Mouse (Mus musculus): ENCODE measurements around the gene Ulbp1. TPM values are rescaled to one million over a fixed set of nuclear protein-coding genes. Genes with fewer than 3 reads are reported as not detected.
"Not testable (repeated sequence)": the region's sequence is repeated elsewhere in the genome, so short reads cannot be mapped to it uniquely, and the experiment has no call there.

Gene Ulbp1
- total RNA-seq (2021): 13.6 and 14.4 TPM in 2 replicates
- long read RNA-seq, experiment 1, partial matches to known transcripts: 1 of 2 reads
- long read RNA-seq, experiment 1, other reads (novel, unspliced or antisense): 0 of 2 reads
- long read RNA-seq, experiment 2, partial matches to known transcripts: 1 of 1 reads
- long read RNA-seq, experiment 2, other reads (novel, unspliced or antisense): 0 of 1 reads

GRCm38 (mm10) chr10:7473197-7473889 lies at the start of gene Ulbp1:
TSS of gene Ulbp1 (minus strand) at chr10:7473638.
- peak; percentile 92 for DNase-seq

- not testable (repeated sequence) for DNase-seq
Measured at GRCm38 (mm10) chr10:7498180-7498579, 24.7 kb upstream of the Ulbp1 start.

DNA sequence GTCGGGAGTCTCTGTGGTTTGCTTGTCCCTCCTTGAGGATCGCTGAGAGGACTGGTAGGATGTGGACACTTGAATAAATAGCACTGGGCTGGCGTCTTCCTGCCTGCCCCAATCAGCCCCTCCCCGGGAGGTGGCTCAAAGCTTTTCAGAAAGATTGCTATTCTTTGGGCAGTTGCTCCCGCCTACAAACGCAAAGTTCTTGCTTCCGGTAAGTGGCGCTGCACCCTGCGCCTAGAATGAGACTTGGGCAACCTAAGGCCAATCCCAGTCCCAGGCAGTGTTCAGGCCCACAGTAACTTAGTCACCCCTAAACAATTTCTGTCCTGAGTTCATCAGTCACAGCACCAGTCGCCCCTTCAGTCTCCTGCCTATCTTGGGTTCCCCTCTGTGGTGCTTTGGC lies 18.9 kb upstream of the Ulbp1 start:
- DNase-seq: peak; percentile 66

GRCm38 (mm10) chr10:7483650-7484049 lies 10.2 kb upstream of the Ulbp1 start:
- DNase-seq: no peak

- not testable (repeated sequence) for DNase-seq
Measured at GRCm38 (mm10) chr10:7474225-7474624, 787 bp upstream of the Ulbp1 start.

- no peak for DNase-seq
Measured at GRCm38 (mm10) chr10:7471664-7472063, 1.8 kb downstream of the Ulbp1 start.

DNA sequence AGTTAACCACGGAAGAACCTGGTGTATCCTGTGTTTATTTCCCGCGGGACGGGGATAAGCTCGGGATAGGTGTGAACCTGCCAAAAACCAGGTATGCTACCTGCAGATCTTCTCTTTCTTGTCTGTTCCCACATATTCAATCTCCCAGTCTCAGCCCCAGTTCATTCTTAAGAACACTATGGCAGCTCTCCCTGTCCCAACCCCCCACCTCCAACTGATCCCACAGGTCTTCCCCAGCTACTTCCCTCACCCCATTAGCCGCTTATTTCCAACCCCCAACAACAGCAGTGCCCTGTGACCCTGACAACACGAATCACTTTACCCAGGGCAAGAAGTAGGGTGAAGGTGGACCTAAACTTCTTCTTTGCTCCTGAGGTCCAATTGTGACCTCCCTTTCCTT lies 3.0 kb downstream of the Ulbp1 start:
- no peak for DNase-seq

DNA sequence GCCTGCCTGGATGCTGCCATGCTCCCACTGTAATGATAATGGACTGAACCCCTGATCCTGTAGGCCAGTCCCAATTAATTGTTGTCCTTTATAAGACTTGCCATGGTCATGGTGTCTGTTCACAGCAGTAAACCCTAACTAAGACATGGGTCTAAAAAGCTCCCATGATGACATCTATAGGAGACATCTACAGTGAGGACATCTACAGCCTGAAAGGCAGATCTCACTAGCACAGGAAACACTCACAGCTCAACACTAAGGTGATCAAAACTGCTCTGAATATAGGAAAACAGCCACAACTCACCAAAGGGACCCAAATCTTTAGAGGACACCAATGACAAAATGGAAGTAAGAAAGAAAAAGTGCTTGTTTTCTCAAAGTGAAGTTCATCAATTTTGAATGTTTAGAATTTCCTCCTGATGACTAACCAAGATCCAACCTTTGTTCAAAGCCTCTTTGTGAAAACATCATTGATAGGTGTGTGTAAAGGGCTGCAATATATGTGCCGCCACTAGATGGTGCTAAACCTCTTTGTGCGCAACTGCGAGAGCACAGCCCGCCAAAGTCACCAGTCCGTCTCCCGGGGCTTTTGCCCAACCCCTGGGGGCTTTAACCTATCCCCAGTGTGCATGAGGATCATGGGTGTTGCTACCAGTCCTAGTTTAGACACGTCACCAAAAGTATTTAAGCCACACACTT lies 3.6 kb downstream of the Ulbp1 start:
- peak; percentile 72 for DNase-seq

GRCm38 (mm10) chr10:7462006-7462405 lies 11.4 kb downstream of the Ulbp1 start:
- peak; percentile 41 for DNase-seq

DNA sequence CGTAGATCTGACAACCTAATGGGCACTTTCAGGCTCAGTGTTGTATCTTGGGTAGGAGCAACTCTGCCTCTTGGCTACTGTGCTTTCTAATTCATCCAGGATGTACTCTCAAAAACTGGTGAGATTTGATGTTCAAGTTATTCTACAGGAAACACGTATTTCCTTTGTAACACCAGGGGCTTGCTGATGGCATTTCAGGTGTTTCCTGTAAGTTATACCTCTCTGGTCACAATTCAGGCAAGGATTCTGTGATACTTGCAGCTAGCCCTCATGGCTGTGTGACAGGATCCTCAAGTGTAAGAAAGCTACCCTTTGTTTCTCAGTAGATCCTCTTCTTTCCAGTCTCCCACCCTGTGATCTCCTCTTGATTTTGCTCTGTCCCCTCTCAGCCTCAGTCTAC lies 34.5 kb downstream of the Ulbp1 start:
- no peak for DNase-seq

- no peak for DNase-seq
Measured at GRCm38 (mm10) chr10:7393143-7394035, 80.0 kb downstream of the Ulbp1 start.

GRCm38 (mm10) chr10:7391935-7392930 lies 81.2 kb downstream of the Ulbp1 start:
- DNase-seq: peak; percentile 20

GRCm38 (mm10) chr10:7391561-7391934 lies 81.9 kb downstream of the Ulbp1 start:
- no peak for DNase-seq

GRCm38 (mm10) chr10:7391108-7391507 lies 82.3 kb downstream of the Ulbp1 start:
- peak; percentile 37 for DNase-seq

Other genes with a start within 250 kb of the Ulbp1 start
- gene Lrp11, start 116.2 kb upstream of the Ulbp1 start, total RNA-seq (2021): 14.8 and 15.2 TPM in 2 replicates
- 10.7 and 12.3 TPM in 2 replicates for gene Nup43, start 193.9 kb upstream of the Ulbp1 start, total RNA-seq (2021)
- gene Pcmt1, start 207.5 kb upstream of the Ulbp1 start, total RNA-seq (2021): 71.3 and 73.5 TPM in 2 replicates
- gene Lats1, start 207.6 kb upstream of the Ulbp1 start, total RNA-seq (2021): 51.5 and 51.8 TPM in 2 replicates

All from adrenal gland, postnatal 14 days (tissue).